Mouse (Mus musculus): ENCODE results near the gene Hipk4.
"Not testable (repeated sequence)": the region's sequence is repeated elsewhere in the genome, so short reads cannot be mapped to it uniquely, and the experiment has no call there.

Gene Hipk4

GRCm38 (mm10) chr7:27494659-27495367 lies 28.3 kb upstream of the Hipk4 start:
- not testable (repeated sequence) for DNase-seq (ENCODE audit: low read depth, low spot score)

GRCm38 (mm10) chr7:27499036-27499435 lies 24.0 kb upstream of the Hipk4 start, which contains the start of gene Prx:
Prx (plus strand) TSS chr7:27499324.
- DNase-seq (ENCODE audit: low read depth, low spot score) = no peak

DNA sequence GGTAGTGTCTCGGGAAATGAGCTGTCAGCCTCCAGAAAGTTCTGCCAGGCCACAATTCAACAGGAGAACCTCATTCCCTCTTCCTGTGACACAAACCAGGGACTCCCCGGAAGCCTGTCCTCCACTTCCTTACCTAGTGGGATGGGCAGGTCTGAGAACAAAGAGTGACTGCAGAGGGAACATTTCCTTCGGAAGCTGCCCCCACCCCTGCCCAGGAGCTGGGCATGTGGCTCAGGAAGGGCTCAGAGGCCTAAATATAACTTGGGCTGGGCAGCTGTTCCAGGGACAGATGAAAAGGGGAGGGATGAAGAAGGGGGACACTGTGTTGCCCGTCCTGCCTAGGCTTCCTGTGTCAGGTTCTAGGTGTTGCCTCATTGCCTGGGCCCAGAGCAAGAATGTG lies 21.4 kb upstream of the Hipk4 start:
- peak; percentile 82 for DNase-seq (ENCODE audit: low read depth, low spot score)

DNA sequence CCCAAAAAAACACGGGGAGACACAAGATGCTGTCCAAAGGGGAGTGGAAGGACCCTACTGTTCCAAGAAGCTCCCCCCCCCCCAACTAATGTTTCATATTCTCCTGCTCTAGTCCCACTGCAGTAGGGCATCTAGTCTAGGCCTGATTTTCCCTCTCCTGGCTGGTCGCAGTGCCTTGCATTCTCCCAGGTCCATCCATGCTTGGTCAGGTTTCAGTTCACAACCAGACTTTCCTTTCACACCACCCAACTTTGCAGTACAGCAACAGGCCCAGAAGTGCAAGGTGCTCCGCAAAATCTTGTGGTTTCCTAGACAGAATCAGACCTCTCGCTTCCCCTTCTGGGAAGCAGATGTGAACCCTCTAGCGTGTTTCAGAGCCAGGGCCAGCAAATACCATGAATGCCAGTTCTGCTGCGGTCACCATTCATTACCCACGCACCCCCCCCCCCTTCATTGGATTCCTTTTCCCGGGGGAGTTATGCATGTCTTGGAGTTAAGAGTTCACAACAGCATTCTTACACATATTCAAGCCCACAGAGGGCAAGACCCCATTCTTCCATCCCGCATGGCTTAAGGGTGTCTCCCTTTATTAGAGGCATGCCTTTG lies 16.2 kb upstream of the Hipk4 start:
- no peak for DNase-seq (ENCODE audit: low read depth, low spot score)

GRCm38 (mm10) chr7:27507711-27508647 lies 15.1 kb upstream of the Hipk4 start:
- peak; percentile 96 for DNase-seq (ENCODE audit: low read depth, low spot score)

DNA sequence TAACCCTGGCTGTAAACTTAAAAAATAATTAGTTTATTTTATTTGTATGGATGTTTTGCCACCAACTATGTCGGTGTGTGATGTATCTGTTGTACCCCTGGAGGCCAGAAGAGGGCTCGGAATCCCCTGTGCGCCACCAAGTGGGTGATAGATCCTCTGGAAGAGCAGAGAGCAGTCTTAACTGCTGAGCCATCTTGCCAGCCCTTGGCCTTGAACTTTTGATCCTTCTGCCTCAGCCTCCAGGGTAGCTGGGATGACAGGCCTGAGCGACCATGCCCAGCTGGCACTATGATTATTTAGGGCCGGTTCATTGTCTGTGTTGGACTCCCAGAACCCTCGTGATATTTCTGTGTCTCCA lies 14.4 kb upstream of the Hipk4 start:
- DNase-seq (ENCODE audit: low read depth, low spot score) = no peak

- DNase-seq (ENCODE audit: low read depth, low spot score) = no peak
Measured at GRCm38 (mm10) chr7:27510809-27511208, 12.3 kb upstream of the Hipk4 start.

- DNase-seq (ENCODE audit: low read depth, low spot score) = no peak
Measured at GRCm38 (mm10) chr7:27514961-27515360, 8.1 kb upstream of the Hipk4 start.

DNA sequence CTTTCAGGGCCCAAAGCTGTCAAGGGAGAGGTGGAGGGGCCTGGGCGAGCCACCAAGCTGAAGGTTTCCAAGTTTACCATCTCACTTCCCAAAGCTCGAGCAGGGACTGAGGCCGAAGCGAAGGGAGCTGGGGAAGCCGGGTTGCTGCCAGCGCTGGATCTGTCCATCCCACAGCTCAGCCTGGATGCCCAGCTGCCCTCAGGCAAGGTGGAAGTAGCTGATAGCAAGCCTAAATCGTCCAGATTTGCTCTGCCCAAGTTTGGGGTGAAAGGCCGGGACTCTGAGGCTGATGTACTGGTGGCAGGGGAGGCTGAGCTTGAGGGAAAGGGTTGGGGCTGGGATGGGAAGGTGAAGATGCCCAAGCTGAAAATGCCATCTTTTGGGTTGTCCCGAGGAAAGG lies 4.8 kb upstream of the Hipk4 start:
- DNase-seq (ENCODE audit: low read depth, low spot score) = no peak

DNA sequence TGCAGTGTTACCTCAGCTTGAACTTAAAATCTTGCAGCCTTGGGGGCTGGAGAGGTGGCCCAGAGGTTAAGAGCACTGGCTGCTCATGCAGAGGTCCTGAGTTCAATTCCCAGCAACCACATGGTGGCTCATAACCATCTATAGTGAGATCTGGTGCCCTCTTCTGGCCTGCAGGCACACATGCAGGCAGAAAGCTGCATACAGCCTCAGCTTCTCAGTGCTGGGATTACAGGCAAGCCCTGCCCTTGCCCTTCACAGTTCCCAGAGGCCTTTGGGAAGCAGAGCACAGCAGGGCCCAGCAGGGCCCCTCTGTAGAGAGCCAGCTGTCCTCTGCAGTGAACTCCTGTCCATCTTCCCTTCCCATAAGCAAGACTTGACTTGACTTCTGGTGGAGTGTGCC lies 3.0 kb upstream of the Hipk4 start:
- DNase-seq (ENCODE audit: low read depth, low spot score) = no peak

- no peak for DNase-seq (ENCODE audit: low read depth, low spot score)
Measured at GRCm38 (mm10) chr7:27520599-27520998, 2.5 kb upstream of the Hipk4 start.

DNA sequence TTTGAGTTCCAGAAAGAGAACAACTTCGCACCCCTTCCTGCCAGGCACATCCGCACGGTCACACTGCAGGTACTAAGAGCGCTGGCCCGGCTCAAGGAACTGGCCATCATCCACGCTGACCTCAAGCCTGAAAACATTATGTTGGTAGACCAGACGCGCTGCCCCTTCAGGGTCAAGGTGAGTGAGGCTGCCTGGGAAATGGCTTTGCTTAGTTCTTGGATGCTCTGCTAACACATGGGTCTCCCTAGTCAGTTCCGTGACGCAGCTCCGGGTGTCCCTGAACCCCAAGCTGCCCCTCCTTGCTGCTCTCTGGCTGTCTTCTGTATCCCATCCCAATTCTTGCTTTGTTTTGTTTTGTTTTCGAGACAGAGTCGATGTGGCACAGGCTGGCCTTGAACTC lies 738 bp downstream of the Hipk4 start:
- DNase-seq (ENCODE audit: low read depth, low spot score) = no peak

DNA sequence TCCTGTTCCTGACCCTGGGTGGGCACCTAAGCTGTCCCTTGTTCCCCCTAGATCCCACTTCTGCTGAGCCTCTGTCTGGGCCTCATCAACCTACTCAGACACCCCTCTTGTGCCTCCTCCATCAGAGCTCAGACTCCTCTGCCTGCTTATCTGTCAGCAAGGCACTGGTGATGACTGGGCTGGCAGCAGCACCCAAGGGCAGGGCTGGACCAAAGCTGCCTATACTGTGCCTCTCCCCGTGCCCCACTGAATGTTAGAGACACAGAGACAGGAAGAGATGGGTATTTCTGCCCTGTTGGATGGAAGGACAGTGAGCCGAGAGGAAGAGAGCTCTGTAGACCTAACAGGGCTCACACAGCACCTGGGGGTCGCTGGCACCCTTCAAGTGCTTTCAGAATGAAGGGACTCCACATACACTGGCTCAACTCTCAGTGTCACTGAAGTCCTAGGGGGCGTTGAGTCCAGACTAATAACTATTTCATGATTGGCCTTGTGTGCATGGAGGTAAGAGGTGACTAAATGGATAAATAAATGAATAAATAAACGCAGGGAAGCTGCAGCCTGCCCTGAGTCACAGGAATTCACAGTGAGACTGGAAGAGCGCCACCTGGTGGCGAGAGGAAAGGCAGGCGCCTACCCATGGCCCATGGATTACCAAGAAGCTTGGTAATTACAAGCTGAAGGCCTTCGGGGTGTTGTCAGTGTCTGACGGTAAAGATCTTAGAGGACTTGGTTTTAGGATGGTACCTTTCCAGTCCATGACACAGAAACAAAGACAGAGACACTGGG lies 3.2 kb downstream of the Hipk4 start:
- DNase-seq (ENCODE audit: low read depth, low spot score) = peak; percentile 73

- no peak for DNase-seq (ENCODE audit: low read depth, low spot score)
Measured at GRCm38 (mm10) chr7:27529070-27529469, 6.0 kb downstream of the Hipk4 start.

GRCm38 (mm10) chr7:27530937-27531336 lies 7.9 kb downstream of the Hipk4 start:
- DNase-seq (ENCODE audit: low read depth, low spot score) = no peak

DNA sequence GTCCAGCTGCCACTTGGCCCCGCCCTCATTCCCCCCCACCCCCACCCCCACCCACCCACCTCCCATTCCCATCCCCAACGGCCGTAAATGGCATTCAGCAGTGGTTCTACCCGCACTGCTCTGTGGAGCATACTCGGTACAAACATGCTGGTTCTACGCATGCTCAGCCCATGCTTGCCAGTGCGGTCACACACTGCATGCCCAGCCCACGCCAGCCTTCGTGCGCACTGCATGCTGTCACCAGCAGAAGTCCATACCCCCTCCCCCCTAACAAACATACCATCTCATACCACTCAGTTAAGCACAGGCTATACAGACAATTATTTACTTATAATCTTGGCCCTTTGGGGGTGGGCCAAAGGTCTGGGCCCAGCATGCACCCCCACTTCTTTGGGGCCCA lies 8.6 kb downstream of the Hipk4 start:
- DNase-seq (ENCODE audit: low read depth, low spot score) = no peak

- DNase-seq (ENCODE audit: low read depth, low spot score) = no peak
Measured at GRCm38 (mm10) chr7:27532480-27533050, 9.5 kb downstream of the Hipk4 start.

GRCm38 (mm10) chr7:27535386-27535785 lies 12.3 kb downstream of the Hipk4 start:
- DNase-seq (ENCODE audit: low read depth, low spot score) = no peak

DNA sequence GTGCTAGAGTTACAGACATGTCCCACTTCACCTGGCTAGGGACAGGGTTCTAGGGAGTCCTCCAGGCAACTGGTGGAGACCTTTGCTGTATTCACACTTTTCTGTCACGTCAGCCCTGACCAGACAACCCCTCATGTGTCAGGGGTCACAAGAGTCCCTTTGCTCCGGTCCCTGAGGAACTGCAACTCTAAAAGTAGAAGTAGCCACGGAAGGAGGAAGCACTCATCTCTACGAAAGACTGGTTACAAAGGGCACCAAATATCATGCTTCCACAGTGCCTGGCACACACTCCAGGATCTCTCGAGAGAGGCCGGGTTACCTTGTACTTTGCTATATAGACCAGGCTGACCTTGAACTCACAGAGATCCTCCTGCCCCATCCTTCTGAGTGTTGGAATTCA lies 13.6 kb downstream of the Hipk4 start:
- DNase-seq (ENCODE audit: low read depth, low spot score) = no peak

DNA sequence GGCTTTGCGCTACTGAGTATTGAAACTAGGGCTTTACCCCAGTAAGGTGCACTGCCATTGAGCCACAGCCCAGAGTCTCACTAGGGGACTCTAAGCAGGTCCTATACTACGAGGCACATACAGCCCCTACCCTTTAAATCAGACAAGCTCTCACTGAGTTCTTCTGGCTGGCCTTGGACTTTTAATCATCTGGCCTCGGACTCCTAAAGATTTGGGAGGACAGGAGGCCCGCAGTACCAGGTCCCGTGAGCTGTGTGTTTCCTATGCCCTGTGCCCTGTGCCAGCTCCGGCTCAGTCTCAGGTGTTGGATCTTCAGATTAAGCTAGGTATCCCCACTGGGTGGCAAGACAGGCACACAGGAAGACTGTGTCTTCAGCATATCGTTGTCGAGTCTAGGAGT lies 14.9 kb downstream of the Hipk4 start:
- DNase-seq (ENCODE audit: low read depth, low spot score) = no peak

- no peak for DNase-seq (ENCODE audit: low read depth, low spot score)
Measured at GRCm38 (mm10) chr7:27538797-27539196, 15.7 kb downstream of the Hipk4 start.
